In the genomic region with DNA sequence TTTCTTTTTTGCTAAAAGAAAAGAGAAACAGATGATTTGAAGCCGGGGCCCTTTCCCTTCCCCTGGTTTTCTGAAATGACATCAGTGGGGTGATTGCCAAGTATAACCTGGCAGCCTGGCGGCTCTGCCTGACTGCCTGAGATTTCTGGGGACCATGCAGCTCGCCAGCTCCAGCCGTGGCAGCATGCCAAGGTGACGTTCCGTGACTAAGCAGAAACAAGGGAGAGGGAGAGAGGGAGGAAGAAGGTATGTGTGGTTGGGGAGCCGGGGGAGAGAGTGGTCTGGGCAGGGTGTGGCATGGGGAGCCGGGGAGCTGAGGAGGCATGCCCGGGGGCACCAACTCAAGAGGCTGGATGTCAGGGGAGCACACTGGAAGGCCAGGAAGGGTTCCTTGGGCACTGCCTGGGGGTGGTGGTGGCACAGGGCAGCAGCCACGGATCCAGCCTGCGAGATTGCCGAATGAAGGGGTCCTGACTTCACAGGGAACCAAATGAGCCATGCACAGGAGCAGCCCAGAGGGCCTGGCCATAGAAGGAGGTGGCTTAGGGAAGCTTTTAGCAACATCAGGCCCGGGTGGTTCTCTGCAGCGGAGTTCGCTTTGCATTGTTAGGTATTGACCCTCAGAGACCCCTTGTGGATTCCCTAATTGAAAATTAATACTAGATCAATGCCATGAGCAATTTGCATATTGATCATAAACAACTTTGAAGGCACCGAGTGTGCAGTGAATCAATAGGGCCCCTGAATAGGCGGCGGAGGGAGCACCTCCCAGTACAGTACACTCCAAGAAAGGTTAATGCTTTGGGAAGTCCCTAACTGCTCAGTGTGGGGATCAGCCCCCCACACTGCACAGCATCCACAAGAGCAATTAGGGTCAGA, we compare ENCODE assay signal across 8 mouse cellular contexts.
DNase-seq lines count a peak whose midpoint lies in the region; ATAC-seq and TF ChIP-seq lines count a peak whose summit lies in the region.

No protein-coding gene starts in this region.

- H3K27me3 ChIP-seq in liver, adult 2 months (ENCODE audit: control insufficient read depth, insufficient read depth, low read length), result no peaks in the 10 kb centered on the region
- no peaks in the 10 kb centered on the region for H3K27me3 ChIP-seq in liver, embryonic 12.5 days (replicated peaks)
- no peaks in the 10 kb centered on the region for H3K27me3 ChIP-seq in heart, embryonic 14.5 days (ENCODE audit: control insufficient read depth, insufficient read depth, low read length)

- no peak overlapping the region for H3K27ac ChIP-seq in liver, adult 2 months (replicated peaks; ENCODE audit: insufficient read depth, low read depth, low read length)
- no peak overlapping the region for H3K27ac ChIP-seq in liver, embryonic 12.5 days
- H3K27ac ChIP-seq in embryonic fibroblast, embryonic 13.5 days (ENCODE audit: insufficient read depth, low read length), result peak overlapping the region; percentile 99
- peak overlapping the region; percentile 59 to 82 for H3K27ac ChIP-seq in heart, embryonic 14.5 days (replicated peaks in 1 of 2; ENCODE audit: control insufficient read depth in 1 of 2, insufficient read depth in 1 of 2, low read depth in 2 of 2, low read length in 2 of 2)

- TF ChIP-seq CTCF in liver, adult 2 months (IDR thresholded peaks at IDR 0.05; ENCODE audit: low read depth, low read length), result no peak
- no peak for TF ChIP-seq CTCF in embryonic fibroblast, embryonic 13.5 days (IDR thresholded peaks at IDR 0.05; ENCODE audit: borderline replicate concordance, insufficient read depth, low read length)

- no peaks in the 10 kb centered on the region for H3K36me3 ChIP-seq in liver, adult 2 months (ENCODE audit: control insufficient read depth, insufficient read depth, low read length)
- H3K36me3 ChIP-seq in liver, embryonic 12.5 days, result no peaks in the 10 kb centered on the region
- H3K36me3 ChIP-seq in heart, embryonic 14.5 days (ENCODE audit: control insufficient read depth, insufficient read depth, low read length), result no peaks in the 10 kb centered on the region

- no peaks in the 10 kb centered on the region for H3K9me3 ChIP-seq in liver, embryonic 12.5 days (replicated peaks)
- no peaks in the 10 kb centered on the region for H3K9me3 ChIP-seq in heart, embryonic 14.5 days (ENCODE audit: control insufficient read depth, low read length)

- H3K4me1 ChIP-seq in liver, adult 2 months (ENCODE audit: control insufficient read depth, insufficient read depth, low read length), result peaks cover 5% of the 10 kb centered on the region
- peaks cover 19% of the 10 kb centered on the region for H3K4me1 ChIP-seq in liver, embryonic 12.5 days
- peaks cover 11% of the 10 kb centered on the region for H3K4me1 ChIP-seq in embryonic fibroblast, embryonic 13.5 days (ENCODE audit: control insufficient read depth, insufficient read depth, low read length)
- peaks cover 57 to 59% of the 10 kb centered on the region in 2 experiments for H3K4me1 ChIP-seq in heart, embryonic 14.5 days (ENCODE audit: control insufficient read depth in 2 of 2, insufficient read depth in 2 of 2, low read length in 2 of 2)

- peak; percentile 72 for DNase-seq in liver, adult 2 months (ENCODE audit: extremely low read depth, low read depth, low spot score)
- DNase-seq in kidney, postnatal 10 days, result peak; percentile 91
- peak; percentile 81 to 87 for DNase-seq in lung, adult 18-20 months
- DNase-seq in ovary, postnatal 14 days (ENCODE audit: low spot score), result peak; percentile 83
- DNase-seq in embryo, embryonic 11 days, result no peak

- no peak overlapping the region for H3K9ac ChIP-seq in liver, adult 2 months (ENCODE audit: low read depth, low read length)
- no peak overlapping the region for H3K9ac ChIP-seq in liver, embryonic 12.5 days
- peak overlapping the region; percentile 41 for H3K9ac ChIP-seq in heart, embryonic 14.5 days (ENCODE audit: low read length)

- H3K79me2 ChIP-seq in liver, adult 2 months (ENCODE audit: control insufficient read depth, insufficient read depth, low read length), result 0 out of 2 replicates have a peak, but pooled peaks cover 9% of the 10 kb centered on the region

- TF ChIP-seq POLR2A in liver, adult 2 months (IDR thresholded peaks at IDR 0.05; ENCODE audit: extremely low read depth, insufficient read depth, low read length), result no peak
- no peak for TF ChIP-seq POLR2A in embryonic fibroblast, embryonic 13.5 days (IDR thresholded peaks at IDR 0.05; ENCODE audit: low read depth, low read length)

- H3K4me3 ChIP-seq in liver, adult 2 months (ENCODE audit: insufficient read depth, low read depth, low read length), result no peak overlapping the region
- no peak overlapping the region for H3K4me3 ChIP-seq in liver, embryonic 12.5 days
- H3K4me3 ChIP-seq in embryonic fibroblast, embryonic 13.5 days (ENCODE audit: insufficient read depth, low read length), result no peak overlapping the region
- no peak overlapping the region for H3K4me3 ChIP-seq in heart, embryonic 14.5 days (ENCODE audit: control insufficient read depth in 1 of 2, insufficient read depth in 1 of 2, low read depth in 1 of 2, low read length in 2 of 2)

- no peak for ATAC-seq in liver, embryonic 12.5 days
- peak; percentile 42; the same call in 1 of the 2 replicates for ATAC-seq in heart, embryonic 14.5 days (ENCODE audit: insufficient number of reproducible peaks, insufficient read depth, low FRiP score, low read depth)

- 49% methylated on average over 18 of the region's 18 CpGs for WGBS in liver, adult 2 months
- 66% methylated on average over 18 of the region's 18 CpGs for WGBS in liver, embryonic 12.5 days (ENCODE audit: insufficient replicate concordance)
- 35% methylated on average over 18 of the region's 18 CpGs for WGBS in heart, embryonic 14.5 days

- H3K4me2 ChIP-seq in liver, embryonic 12.5 days, result no peak overlapping the region
- H3K4me2 ChIP-seq in heart, embryonic 14.5 days (ENCODE audit: low read length), result peak overlapping the region; percentile 44

Comparison
In these comparisons a context has a peak if more than half of its experiments do, and no peak if none do; other contexts are left out.
1. H3K27ac ChIP-seq: peak in embryonic fibroblast, embryonic 13.5 days (single experiment) and heart, embryonic 14.5 days (2 of 2); none in liver, adult 2 months (single experiment) and liver, embryonic 12.5 days (single experiment).